Mouse (Mus musculus): Measurements from ENCODE around the gene Abcc3. TPM values are rescaled to one million over a fixed set of nuclear protein-coding genes. Genes with fewer than 3 reads are reported as not detected.

Gene Abcc3
- polyA plus RNA-seq, 1 experiment: 43.8 TPM

GRCm38 (mm10) chr11:94345926-94346325 is 46.9 kb downstream of the Abcc3 start:
- TF ChIP-seq CTCF (conservative IDR thresholded peaks at IDR 0.05; ENCODE audit: insufficient read depth, insufficient read length, low read depth, low read length) (no peak), POLR2A (IDR thresholded peaks at IDR 0.05; ENCODE audit: low read depth, low read length) (no peak)
- no peaks in the 10 kb centered on the region for H3K27me3 ChIP-seq (replicated peaks; ENCODE audit: control insufficient read depth, insufficient read depth, low read length)
- no peak for DNase-seq
- H3K36me3 ChIP-seq (ENCODE audit: control insufficient read depth, insufficient read depth, low read length): no peaks in the 10 kb centered on the region
- H3K27ac ChIP-seq (ENCODE audit: insufficient read depth, low read depth, low read length): no peak overlapping the region
- WGBS: 80% methylated on average over 10 of the region's 10 CpGs
- H3K4me3 ChIP-seq (ENCODE audit: insufficient read depth, low read depth, low read length): no peak overlapping the region
- peaks cover 6% of the 10 kb centered on the region; the same call in 1 of the 2 replicates for H3K4me1 ChIP-seq (ENCODE audit: control insufficient read depth, insufficient read depth, low read length)

GRCm38 (mm10) chr11:94344470-94344869 is 48.3 kb downstream of the Abcc3 start:
- TF ChIP-seq POLR2A (IDR thresholded peaks at IDR 0.05; ENCODE audit: low read depth, low read length): no peak
- no peak for TF ChIP-seq CTCF (conservative IDR thresholded peaks at IDR 0.05; ENCODE audit: insufficient read depth, insufficient read length, low read depth, low read length)
- Histone ChIP-seq H3K27ac (ENCODE audit: insufficient read depth, low read depth, low read length) (no peak overlapping the region), H3K4me3 (ENCODE audit: insufficient read depth, low read depth, low read length) (no peak overlapping the region), H3K27me3 (replicated peaks; ENCODE audit: control insufficient read depth, insufficient read depth, low read length) (no peaks in the 10 kb centered on the region), H3K36me3 (ENCODE audit: control insufficient read depth, insufficient read depth, low read length) (0 out of 2 replicates have a peak, but pooled peaks cover 1% of the 10 kb centered on the region), H3K4me1 (ENCODE audit: control insufficient read depth, insufficient read depth, low read length) (peaks cover 6% of the 10 kb centered on the region; the same call in 1 of the 2 replicates)
- 89% methylated on average over 1 of the region's 1 CpGs for WGBS
- DNase-seq: no peak

- H3K4me3 ChIP-seq (ENCODE audit: insufficient read depth, low read depth, low read length): no peak overlapping the region
- H3K4me1 ChIP-seq (ENCODE audit: control insufficient read depth, insufficient read depth, low read length): peaks cover 6% of the 10 kb centered on the region; the same call in 1 of the 2 replicates
- no peak for DNase-seq
- TF ChIP-seq POLR2A (IDR thresholded peaks at IDR 0.05; ENCODE audit: low read depth, low read length): no peak
- no peak for TF ChIP-seq CTCF (conservative IDR thresholded peaks at IDR 0.05; ENCODE audit: insufficient read depth, insufficient read length, low read depth, low read length)
- 52% methylated on average over 5 of the region's 5 CpGs for WGBS
- H3K27me3 ChIP-seq (replicated peaks; ENCODE audit: control insufficient read depth, insufficient read depth, low read length): no peaks in the 10 kb centered on the region
- H3K36me3 ChIP-seq (ENCODE audit: control insufficient read depth, insufficient read depth, low read length): peaks cover 1% of the 10 kb centered on the region; the same call in 1 of the 2 replicates
- H3K27ac ChIP-seq (ENCODE audit: insufficient read depth, low read depth, low read length): no peak overlapping the region
These were observed 48.8 kb downstream of the Abcc3 start for GRCm38 (mm10) chr11:94343955-94344358.

GRCm38 (mm10) chr11:94342114-94342905 is 50.5 kb downstream of the Abcc3 start:
- Histone ChIP-seq H3K4me3 (ENCODE audit: insufficient read depth, low read depth, low read length) (no peak overlapping the region), H3K27ac (ENCODE audit: insufficient read depth, low read depth, low read length) (no peak overlapping the region), H3K36me3 (ENCODE audit: control insufficient read depth, insufficient read depth, low read length) (peaks cover 7% of the 10 kb centered on the region), H3K4me1 (ENCODE audit: control insufficient read depth, insufficient read depth, low read length) (peaks cover 6% of the 10 kb centered on the region; the same call in 1 of the 2 replicates), H3K27me3 (replicated peaks; ENCODE audit: control insufficient read depth, insufficient read depth, low read length) (no peaks in the 10 kb centered on the region)
- DNase-seq: no peak
- WGBS: 51% methylated on average over 13 of the region's 13 CpGs
- TF ChIP-seq CTCF (conservative IDR thresholded peaks at IDR 0.05; ENCODE audit: insufficient read depth, insufficient read length, low read depth, low read length): no peak
- TF ChIP-seq POLR2A (IDR thresholded peaks at IDR 0.05; ENCODE audit: low read depth, low read length): no peak

- Histone ChIP-seq H3K27me3 (replicated peaks; ENCODE audit: control insufficient read depth, insufficient read depth, low read length) (no peaks in the 10 kb centered on the region), H3K4me1 (ENCODE audit: control insufficient read depth, insufficient read depth, low read length) (peaks cover 6% of the 10 kb centered on the region; the same call in 1 of the 2 replicates), H3K4me3 (ENCODE audit: insufficient read depth, low read depth, low read length) (no peak overlapping the region), H3K36me3 (ENCODE audit: control insufficient read depth, insufficient read depth, low read length) (peaks cover 7% of the 10 kb centered on the region), H3K27ac (ENCODE audit: insufficient read depth, low read depth, low read length) (peak overlapping the region; percentile 33; the same call in 1 of the 2 replicates)
- peak; percentile 37 for DNase-seq
- 60% methylated on average over 10 of the region's 10 CpGs for WGBS
- TF ChIP-seq CTCF (conservative IDR thresholded peaks at IDR 0.05; ENCODE audit: insufficient read depth, insufficient read length, low read depth, low read length): no peak
- TF ChIP-seq POLR2A (IDR thresholded peaks at IDR 0.05; ENCODE audit: low read depth, low read length): no peak
These were observed 51.6 kb downstream of the Abcc3 start for GRCm38 (mm10) chr11:94340948-94341933.

- WGBS: 59% methylated on average over 18 of the region's 18 CpGs
These were observed 52.8 kb downstream of the Abcc3 start for GRCm38 (mm10) chr11:94339732-94340585.

More at GRCm38 (mm10) chr11:94339732-94340585, 52.8 kb downstream of the Abcc3 start:
- Histone ChIP-seq H3K36me3 (ENCODE audit: control insufficient read depth, insufficient read depth, low read length) (peaks cover 10% of the 10 kb centered on the region), H3K27ac (ENCODE audit: insufficient read depth, low read depth, low read length) (no peak overlapping the region), H3K27me3 (replicated peaks; ENCODE audit: control insufficient read depth, insufficient read depth, low read length) (no peaks in the 10 kb centered on the region), H3K4me3 (ENCODE audit: insufficient read depth, low read depth, low read length) (no peak overlapping the region), H3K4me1 (ENCODE audit: control insufficient read depth, insufficient read depth, low read length) (peaks cover 6% of the 10 kb centered on the region; the same call in 1 of the 2 replicates)
- DNase-seq: peak; percentile 72
- TF ChIP-seq CTCF (conservative IDR thresholded peaks at IDR 0.05; ENCODE audit: insufficient read depth, insufficient read length, low read depth, low read length) (peak; percentile 77), POLR2A (IDR thresholded peaks at IDR 0.05; ENCODE audit: low read depth, low read length) (no peak)

Measured in kidney, adult 2 months (tissue).